Mouse (Mus musculus): Measurements from ENCODE around the gene Prr29.
A peak's percentile ranks its signal among the peaks of the same experiment; 100 is the strongest.
"Not testable (repeated sequence)": the region's sequence is repeated elsewhere in the genome, so short reads cannot be mapped to it uniquely, and the experiment has no call there.

The Prr29 gene

DNA sequence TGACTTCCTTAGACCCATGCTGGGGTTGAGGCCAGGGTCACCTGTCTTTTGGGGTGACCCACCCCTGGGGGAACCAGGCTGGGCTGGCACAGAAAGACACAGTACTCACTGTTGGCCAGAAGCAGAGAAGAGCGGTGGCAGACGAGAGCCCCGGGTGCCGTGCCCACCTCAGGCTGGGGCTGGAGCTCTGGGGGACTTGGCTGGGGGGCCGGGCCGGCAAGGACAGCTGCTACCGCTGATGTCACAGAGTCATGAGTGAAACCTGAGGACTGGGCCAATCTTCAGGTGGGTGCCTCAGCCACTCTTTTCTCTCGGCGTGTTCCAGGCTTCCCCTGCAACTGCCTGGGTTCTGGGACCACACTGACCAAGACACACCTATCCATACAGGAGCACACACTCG lies at the start of gene Prr29:
Prr29 (plus strand) TSS at position 107 of the 400 bp plus-strand sequence.
- no peak for DNase-seq (ENCODE audit: low read depth in 1 of 2, low spot score in 2 of 2)

DNA sequence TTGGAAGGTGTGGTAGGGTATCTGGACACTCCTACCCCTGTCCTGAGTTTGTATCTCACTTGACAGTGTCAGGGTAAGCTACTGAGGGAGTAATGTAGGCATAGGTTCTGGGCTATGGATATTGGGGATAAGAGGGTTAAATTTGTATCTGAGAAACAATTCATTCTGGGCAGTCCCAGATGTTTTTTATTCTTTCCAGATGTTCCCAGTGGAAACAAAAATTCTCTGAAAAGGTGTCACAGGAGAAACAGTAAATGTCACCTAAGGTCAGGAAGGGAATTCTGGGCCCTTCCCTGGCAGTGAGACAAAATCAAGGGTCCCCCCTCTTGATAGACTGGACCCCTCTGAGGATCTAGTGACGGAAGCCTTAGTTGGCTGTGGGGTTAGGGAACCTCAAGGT lies 48.9 kb upstream of the Prr29 start:
- DNase-seq (ENCODE audit: low read depth in 1 of 2, low spot score in 2 of 2): no peak

DNA sequence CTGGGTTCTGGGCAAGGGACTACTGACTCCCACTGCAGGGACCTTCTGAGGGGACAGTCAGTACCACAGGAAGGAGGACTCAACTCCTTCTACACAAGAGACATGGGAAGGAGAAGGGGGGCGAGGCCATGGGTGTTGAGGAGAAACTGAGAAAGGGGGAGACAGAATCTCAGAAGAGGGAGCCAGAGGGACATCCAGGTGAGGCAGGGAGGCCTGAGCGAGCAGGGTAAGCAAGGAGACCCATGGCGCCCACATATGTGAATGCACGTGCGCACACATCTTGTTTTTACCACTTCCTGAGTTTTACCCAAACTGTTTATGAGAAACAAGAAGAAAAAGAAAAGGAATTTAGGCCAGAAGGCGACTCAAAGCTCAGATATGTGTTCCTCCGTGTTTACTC lies 47.5 kb upstream of the Prr29 start:
- no peak for DNase-seq (ENCODE audit: low read depth in 1 of 2, low spot score in 2 of 2)

DNA sequence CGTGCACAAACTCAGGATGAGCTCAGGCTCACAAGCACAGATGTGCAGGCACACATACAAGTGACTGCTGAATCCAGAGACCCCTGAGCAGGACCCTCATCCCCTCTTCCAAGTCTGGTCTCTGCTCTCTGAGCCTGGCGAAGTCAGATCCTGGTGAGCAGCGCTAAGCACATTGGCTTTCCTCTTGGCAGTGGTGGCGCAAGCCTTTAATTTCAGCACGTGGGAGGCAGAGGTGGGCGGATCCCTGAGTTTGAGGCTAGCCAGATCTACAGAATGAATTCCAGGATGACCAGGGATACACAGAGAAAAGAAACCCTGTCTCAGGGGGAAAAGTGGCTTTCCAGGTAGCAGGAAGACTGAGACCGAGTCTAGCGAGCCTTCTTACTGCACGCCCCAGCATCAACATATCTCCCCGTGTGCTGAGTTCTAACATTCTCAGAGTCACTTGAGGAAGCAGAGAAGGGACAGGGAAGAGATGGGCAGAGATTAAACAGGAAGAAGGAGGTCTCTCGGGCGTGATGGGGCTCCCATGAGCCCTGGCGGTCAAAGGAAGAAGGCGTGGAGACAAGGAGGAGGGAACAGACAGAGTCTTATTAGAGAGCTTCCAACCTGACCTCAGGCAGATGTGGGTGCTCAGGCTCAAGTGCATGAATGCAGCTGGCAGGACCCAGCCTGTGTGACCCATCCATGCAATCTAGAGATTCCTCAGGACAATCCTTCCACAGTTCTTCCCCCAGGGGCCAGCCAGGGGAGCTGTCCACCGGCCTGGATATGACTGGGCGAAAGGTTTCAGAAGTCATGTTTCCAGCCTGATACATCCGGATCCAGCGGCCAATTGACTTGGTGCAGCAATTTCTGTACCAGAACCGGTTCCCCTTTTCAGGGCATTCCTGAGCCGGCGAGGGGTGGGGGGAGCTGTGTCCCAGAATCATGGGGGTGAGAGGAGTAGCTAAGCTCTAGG lies 46.6 kb upstream of the Prr29 start:
- no peak for DNase-seq (ENCODE audit: low read depth in 1 of 2, low spot score in 2 of 2)

DNA sequence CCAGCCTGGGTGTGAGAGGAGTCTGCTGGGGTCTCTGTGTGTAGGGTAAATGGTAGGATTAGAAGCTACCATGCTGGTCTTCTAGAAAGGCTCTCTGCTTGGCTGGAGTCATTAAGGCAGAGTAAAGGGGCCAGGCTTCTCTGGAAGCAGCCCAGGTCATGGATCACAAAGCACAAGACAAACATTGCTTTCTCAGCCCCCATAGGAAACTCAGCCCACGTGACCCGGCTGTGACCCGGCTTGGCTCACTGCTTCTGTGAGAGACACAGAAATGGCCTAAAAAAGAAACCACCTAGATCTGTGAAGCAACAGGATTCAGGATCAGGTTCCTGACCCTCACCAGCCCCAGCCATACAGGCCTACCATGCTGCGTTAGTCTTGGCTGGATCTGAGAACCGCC lies 40.4 kb upstream of the Prr29 start:
- no peak for DNase-seq (ENCODE audit: low read depth in 1 of 2, low spot score in 2 of 2)

DNA sequence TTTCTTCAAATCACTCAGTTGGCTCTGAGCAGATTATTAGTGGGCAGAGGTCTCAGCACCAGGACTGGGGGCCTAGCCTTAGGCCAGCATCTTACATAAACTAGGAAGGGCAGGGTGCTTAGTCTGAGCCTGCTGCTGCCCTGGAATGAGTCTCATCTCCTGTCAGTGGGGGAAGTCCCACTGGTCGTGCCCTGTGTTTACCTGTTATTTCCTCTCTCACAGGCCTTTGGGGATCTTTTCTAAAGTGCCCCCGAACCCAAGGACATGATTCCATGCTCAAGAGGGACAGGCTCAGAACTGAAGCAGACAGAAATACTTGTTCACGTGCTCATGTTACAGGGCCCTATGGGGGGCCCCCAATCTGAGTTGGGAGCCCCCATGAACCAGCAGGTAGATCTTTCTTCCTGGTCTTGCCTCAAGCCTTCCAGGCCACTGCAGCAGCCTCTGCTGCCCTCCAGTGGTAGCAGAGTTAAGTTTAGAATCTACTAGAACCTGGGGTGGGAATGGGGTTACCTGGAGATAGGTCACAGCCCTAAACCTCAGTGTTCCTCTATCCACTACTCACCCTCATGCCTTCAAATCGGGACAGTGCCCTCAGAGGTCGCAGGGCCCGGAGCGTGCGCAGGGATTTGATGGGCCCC lies 39.6 kb upstream of the Prr29 start:
- DNase-seq (ENCODE audit: low read depth in 1 of 2, low spot score in 2 of 2): peak in 1 of 2 experiments; percentile 30

DNA sequence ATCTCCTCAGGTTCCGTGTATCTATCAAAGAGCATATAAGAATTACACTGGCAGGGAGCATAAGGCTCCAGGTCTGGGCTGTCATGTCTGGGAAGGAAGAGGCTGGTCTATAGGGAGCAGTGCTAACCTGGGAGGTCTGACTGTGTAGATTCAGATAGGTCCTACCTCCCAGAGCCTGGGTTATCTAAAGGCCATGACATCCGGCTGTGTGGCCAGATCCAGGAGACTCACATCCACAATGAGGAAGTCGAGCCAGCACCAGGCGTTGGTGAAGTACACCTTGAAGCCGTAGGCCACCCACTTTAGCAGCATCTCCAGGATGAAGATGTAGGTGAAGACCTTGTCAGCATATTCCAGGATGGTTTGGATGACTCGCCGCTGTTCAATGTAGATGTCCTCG lies 38.8 kb upstream of the Prr29 start:
- DNase-seq (ENCODE audit: low read depth in 1 of 2, low spot score in 2 of 2): no peak

DNA sequence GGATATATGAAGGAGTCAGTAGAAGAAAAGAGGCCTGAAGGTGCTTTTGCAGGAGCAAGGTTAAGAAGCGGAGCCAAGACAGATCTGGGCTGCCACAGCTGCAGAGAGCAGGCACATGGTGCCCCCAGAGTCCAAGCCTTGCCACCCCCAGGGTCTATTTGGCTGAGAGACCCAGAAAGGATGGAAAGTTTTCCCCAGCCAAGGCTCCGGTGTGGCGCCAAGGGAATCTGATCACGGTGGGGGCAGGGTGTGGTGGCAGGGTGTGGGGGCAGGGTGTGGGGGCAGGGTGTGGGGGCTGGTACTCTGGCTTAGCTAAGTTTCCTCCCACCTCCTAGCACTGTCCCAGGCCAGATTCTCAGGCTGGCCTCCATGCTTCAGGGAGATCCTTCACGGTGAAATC lies 36.8 kb upstream of the Prr29 start:
- DNase-seq (ENCODE audit: low read depth in 1 of 2, low spot score in 2 of 2): no peak

DNA sequence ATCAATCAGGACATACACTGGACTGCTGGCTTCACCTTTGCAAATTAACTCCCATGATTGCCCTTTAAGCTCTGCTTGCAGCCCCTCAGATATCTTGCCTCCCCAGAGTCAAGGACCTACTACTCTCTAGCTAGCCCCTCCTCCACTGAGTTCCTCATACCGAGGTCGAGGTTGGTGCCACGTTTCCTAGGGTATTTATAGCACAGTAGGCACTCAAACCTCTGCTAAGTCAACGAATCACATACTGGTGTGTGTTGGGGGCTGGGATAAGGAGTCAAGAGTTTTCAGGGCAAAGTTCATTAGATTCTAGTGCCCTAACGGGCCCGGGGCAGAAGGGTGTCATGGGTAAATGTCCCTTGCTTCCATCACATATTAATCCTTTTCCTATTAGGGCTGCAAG lies 36.1 kb upstream of the Prr29 start:
- DNase-seq (ENCODE audit: low read depth in 1 of 2, low spot score in 2 of 2): no peak

DNA sequence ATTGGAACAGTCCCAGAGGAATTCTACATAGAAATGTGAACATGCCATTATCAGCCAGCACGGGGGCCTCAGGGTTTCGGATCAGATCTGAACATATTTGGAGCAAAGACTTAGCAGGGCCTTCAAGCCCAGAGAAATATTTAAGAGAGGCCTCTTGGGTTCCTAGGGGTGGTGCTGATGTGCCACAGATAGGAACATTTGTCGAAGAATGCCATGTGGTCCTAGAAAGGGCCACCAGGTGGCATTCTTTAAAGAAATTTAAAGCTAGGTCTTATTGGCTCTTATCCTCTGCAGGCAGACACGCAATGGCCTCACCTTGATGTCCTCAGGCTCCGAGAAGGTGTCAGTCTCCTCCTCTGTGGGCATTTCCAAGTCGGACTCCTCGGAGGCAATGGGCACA lies 35.6 kb upstream of the Prr29 start:
- peak in 1 of 2 experiments; percentile 24 for DNase-seq (ENCODE audit: low read depth in 1 of 2, low spot score in 2 of 2)

DNA sequence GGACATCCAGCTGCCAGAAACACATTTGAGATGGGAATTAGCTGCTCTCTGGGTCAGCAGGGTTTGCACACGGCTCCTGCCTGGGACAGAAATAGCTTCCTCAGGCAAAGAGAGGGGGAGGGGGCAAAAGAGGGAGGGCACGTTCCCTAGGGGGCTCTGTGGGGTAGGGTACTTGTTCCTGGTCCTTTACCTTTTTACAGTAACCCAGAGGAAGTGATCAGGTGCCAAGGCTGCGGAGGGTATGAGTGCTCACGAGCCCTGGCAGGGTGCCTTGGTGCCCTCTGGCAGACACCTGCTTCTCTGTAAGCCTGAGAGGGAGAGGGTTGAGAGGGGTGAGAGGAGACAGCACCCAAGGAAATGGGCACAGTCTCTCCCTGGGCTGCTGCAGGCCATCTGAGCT lies 32.8 kb upstream of the Prr29 start:
- no peak for DNase-seq (ENCODE audit: low read depth in 1 of 2, low spot score in 2 of 2)

DNA sequence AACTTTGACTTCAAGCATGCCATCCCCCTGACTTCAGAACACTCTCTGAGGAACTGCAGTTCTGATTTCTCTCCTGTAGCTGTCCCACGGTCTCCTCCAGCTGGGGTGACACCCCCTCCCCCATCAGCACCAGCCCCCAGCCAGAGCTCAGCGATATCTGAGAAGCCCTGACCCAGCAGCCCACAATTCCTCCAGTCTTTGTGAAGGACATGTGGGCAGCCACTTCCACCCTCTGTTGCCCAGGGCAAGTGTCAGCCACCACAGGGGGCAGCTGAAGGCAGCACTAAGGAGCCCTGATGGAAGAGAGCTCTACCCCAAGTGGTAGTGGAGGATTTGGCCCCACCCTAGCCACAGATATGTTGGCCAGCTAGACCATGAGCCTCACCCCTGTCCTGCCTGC lies 31.2 kb upstream of the Prr29 start:
- no peak for DNase-seq (ENCODE audit: low read depth in 1 of 2, low spot score in 2 of 2)

DNA sequence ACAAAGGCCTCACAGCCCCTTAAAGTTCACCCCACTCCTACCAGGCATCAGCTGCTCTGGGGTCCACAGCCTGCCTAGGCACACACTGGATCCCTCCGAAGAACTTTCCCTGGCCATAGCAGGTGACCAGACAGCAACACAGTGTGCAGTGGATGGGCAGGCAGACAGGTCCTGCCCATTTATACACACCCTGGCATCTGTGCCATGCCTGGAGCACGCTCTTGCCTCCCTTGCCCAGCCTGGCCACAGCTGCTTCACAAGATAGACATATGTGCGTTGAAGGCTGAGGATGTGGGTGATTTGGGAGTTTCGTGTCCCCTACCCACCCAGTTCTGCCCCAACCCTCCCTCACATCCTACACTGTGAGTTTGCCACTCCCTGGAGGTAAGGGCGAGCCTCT lies 27.2 kb upstream of the Prr29 start:
- DNase-seq (ENCODE audit: low read depth in 1 of 2, low spot score in 2 of 2): no peak

DNA sequence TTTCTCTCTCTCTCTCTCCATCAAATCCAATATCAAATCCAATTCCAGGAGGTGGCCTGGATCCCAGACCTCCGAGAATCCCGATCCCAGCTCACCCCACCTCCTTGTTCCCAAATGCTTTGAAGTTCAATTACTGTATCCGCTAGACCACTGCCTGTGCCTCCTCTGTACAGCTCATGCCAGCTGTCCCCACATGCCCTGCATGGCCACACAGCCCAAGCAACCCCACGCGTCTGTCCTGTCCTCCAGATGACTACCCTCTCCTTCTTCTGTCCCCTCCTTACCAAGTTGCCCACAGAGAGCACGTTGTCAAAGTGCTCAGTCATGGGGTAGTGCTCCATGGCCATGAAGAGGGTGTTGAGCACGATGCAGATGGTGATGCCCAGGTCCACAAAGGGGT lies 26.4 kb upstream of the Prr29 start:
- DNase-seq (ENCODE audit: low read depth in 1 of 2, low spot score in 2 of 2): no peak

DNA sequence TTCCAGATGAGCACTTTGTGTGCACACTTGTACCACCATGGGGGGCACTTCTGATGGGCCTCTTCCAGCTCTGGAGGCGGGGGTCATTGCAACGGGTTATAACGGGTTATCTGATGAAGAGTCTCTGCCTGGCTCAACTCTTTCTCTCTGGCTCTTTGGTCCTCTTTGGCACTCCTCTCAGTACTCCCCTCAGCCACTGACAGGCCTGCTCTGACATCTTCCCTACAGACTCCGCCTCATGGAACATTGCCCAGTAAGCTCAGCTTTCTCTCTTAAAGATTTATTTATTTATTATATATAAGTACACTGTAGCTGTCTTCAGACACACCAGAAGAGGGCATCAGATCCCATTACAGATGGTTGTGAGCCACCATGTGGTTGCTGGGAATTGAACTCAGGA lies 25.9 kb upstream of the Prr29 start:
- DNase-seq (ENCODE audit: low read depth in 1 of 2, low spot score in 2 of 2): not testable (repeated sequence)

DNA sequence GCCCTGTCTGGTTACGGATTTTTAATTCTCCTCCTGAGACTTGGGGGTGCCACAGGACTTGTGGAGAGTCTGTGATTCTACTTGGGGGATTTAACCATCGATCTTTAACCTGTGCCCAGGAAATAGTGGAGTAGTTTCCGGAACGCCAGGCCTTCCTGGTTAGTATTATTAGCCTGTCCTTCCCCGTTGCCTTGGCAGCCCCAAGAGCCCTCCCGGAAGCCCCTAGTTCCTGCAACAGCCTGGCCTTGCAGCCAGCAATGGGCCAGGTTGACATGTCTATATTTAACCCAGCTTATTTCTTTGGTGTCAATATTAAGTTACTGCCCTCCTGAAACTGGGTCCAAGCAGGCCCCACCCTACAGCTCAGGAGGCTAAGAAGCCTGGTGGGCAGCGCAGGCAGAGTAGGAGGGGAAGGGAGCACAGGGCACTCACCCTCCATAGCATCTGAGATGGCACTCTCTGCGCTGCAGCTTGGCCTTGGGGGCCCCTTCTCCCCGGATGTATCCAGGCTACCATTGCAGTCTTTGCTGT lies 24.2 kb upstream of the Prr29 start:
- DNase-seq (ENCODE audit: low read depth in 1 of 2, low spot score in 2 of 2): no peak

DNA sequence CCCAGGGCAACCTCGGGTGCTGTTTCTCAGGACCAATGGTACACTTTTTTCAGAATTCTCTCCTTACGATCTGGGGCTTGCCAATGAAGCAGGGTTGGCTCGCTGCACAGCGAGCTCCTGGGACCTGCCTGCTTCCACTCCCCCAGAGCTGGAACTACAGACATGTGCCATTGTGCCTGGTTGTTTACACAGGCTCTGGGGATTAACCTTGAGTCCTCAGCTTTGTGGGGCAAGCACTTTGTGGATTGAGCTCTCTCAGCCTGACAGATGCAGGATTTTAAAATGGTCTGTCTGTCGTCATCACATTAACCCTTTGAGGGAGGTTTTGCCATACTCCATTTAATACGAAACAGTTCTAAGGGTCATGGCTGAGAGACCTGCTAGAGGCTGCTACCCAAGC lies 20.4 kb upstream of the Prr29 start:
- no peak for DNase-seq (ENCODE audit: low read depth in 1 of 2, low spot score in 2 of 2)

DNA sequence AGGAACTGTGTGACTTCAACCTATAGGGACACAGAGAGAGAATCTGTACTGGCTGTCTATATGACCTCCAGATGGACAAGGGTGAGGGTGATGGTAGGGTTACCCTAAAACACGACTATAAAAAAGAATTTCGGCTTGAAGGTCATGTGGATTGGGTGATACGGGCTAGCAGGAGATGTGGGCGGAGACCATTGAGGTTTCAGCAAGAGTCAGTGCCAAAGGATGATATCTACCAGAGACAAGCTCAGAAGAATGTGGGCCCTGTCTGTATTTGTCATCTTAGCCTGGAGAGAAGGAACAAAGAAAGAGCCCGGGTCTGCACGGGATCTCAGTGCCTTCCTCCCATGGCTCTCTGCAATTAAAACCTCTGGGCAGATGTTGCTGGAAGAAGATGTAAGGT lies 15.5 kb upstream of the Prr29 start:
- no peak for DNase-seq (ENCODE audit: low read depth in 1 of 2, low spot score in 2 of 2)

DNA sequence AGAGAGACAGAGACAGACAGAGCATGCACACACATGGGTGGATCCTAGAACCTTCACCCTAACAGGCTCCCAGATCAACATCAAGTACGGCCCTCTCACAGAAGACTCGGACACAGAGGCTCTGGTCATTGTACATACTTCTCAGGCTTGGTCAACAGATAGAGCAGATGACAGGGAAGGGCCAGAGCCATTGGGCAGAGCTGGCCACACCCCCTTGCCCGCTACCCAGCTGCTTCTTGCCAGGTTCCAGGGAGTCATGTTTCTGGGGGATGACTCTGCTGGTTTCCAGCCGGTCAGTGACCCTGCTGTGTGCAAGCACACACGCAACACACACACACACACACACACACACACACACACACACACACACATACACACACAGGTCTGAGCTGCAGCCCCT lies 14.4 kb upstream of the Prr29 start:
- DNase-seq (ENCODE audit: low read depth in 1 of 2, low spot score in 2 of 2): no peak

DNA sequence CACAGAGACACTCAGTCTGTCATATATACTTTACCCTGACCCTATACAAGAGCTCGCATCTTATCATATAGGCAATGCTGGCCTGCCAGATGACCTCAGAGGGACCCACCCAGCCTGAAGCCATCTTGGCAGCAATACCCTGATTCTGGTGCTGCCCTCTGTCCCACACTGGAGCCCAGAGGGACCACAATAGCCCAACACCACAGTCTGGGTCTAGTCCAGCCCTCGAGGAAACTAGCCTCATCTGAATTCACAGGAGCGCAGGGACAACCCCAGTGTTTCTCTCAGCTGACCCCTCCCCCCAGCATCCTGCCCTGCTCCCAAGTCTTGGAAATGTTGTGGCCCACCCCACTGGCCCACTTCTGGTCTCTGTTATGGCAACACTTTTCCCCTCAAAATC lies 14.0 kb upstream of the Prr29 start:
- no peak for DNase-seq (ENCODE audit: low read depth in 1 of 2, low spot score in 2 of 2)

DNA sequence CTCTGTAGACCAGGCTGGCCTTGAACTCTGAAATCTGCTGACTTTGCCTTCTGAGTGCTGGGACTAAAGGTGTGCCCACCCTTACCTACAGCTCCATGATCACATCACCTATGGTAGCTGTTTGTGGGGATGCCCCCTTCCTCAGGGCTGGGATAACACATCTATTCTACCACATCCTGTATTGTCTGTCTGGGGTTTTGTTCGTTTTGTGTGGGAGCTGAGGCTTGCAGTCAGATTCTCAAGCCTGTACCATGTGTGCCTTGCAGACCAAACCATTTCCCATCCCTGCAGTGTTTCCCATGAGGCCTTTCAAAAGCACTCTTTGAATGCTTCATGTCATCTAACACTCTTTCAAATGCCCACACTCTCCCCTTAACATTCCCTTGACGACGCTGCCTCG lies 13.3 kb upstream of the Prr29 start:
- no peak for DNase-seq (ENCODE audit: low read depth in 1 of 2, low spot score in 2 of 2)

DNA sequence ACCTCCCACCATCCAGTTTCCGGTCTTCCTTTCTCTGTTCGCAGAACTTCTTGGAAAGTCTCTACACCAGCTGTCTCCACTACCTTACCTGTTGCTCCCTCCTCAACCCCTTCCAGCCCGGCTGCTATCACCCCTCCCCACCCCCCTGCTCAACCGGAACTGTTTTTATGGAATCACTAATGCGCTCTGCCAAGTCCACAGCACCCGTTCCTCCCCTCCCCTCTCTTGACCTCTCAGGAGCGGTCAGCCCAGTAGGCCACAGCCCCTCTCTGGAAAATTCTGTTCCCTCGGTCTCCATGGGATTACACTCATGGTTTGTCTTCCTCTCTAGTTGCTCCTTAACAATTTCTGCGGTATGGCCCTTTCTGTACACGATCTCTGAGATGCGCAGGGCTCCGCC lies 12.1 kb upstream of the Prr29 start, which contains the start of gene Scn4a:
Scn4a (minus strand) TSS at position 101 of the 400 bp plus-strand sequence.
- DNase-seq (ENCODE audit: low read depth in 1 of 2, low spot score in 2 of 2): no peak
